Mouse (Mus musculus): ENCODE measurements around the gene Polh. TPM values are rescaled to one million over a fixed set of nuclear protein-coding genes. Genes with fewer than 3 reads are reported as not detected.

The Polh gene
- polyA plus RNA-seq, 1 experiment from 2014 or later: 10.9 TPM

GRCm38 (mm10) chr17:46123953-46124700 lies 78.3 kb downstream of the Polh start:
- 93% methylated on average over 12 of the region's 12 CpGs for WGBS
- Histone ChIP-seq H3K36me3 (ENCODE audit: poor library complexity, severe bottlenecking) (peaks cover 91% of the 10 kb centered on the region), H3K27me3 (no peaks in the 10 kb centered on the region), H3K9ac (no peak overlapping the region), H3K9me3 (replicated peaks) (no peaks in the 10 kb centered on the region), H3K27ac (no peak overlapping the region), H3K4me1 (no peaks in the 10 kb centered on the region), H3K4me3 (no peak overlapping the region), H3K4me2 (no peak overlapping the region)
- no peak for ATAC-seq

GRCm38 (mm10) chr17:46123285-46123684 lies 79.2 kb downstream of the Polh start:
- Histone ChIP-seq H3K36me3 (ENCODE audit: poor library complexity, severe bottlenecking) (peaks cover 91% of the 10 kb centered on the region), H3K9me3 (replicated peaks) (no peaks in the 10 kb centered on the region), H3K4me1 (no peaks in the 10 kb centered on the region), H3K27me3 (no peaks in the 10 kb centered on the region), H3K4me3 (no peak overlapping the region), H3K27ac (no peak overlapping the region), H3K4me2 (no peak overlapping the region), H3K9ac (no peak overlapping the region)
- ATAC-seq: no peak
- 94% methylated on average over 4 of the region's 4 CpGs for WGBS

GRCm38 (mm10) chr17:46122791-46123190 lies 79.7 kb downstream of the Polh start:
- Histone ChIP-seq H3K4me2 (no peak overlapping the region), H3K9me3 (replicated peaks) (no peaks in the 10 kb centered on the region), H3K27ac (no peak overlapping the region), H3K4me3 (no peak overlapping the region), H3K9ac (no peak overlapping the region), H3K4me1 (no peaks in the 10 kb centered on the region), H3K27me3 (no peaks in the 10 kb centered on the region), H3K36me3 (ENCODE audit: poor library complexity, severe bottlenecking) (peaks cover 91% of the 10 kb centered on the region)
- no peak for ATAC-seq
- 98% methylated on average over 4 of the region's 4 CpGs for WGBS

MicroRNAs encoded within 50 kb of the gene (microRNA counts, 519-probe panel; counts per million panel counts)
- microRNA mmu-miR-693-3p (177 counts per million, percentile 53 among the panel's probes with 10 or more counts), microRNA mmu-miR-693-5p (177 counts per million, percentile 53 among the panel's probes with 10 or more counts)

Small RNA genes lying within 50 kb of the gene (microRNA-seq; reads per million reads assigned to microRNA genes)
- gene Mir693: not detected

Other genes starting within 250 kb of the Polh start
- 2.7 and 3.7 TPM in 2 replicates for gene Vegfa, start 170.3 kb downstream of the Polh start, polyA plus RNA-seq (2015; fragmentation: Nextera tagmentation; extraction: Ambion mirVana)
- 136 and 137 TPM in 2 replicates for gene Mrps18a, start 91.7 kb downstream of the Polh start, polyA plus RNA-seq (2015; fragmentation: Nextera tagmentation; extraction: Ambion mirVana)
- gene Rsph9, start 58.4 kb downstream of the Polh start, polyA plus RNA-seq (2015; fragmentation: Nextera tagmentation; extraction: Ambion mirVana): 22.1 and 26.1 TPM in 2 replicates
- 30.9 and 31.9 TPM in 2 replicates for gene Mad2l1bp, start 49.1 kb downstream of the Polh start, polyA plus RNA-seq (2015; fragmentation: Nextera tagmentation; extraction: Ambion mirVana)
- gene Gtpbp2, start 41.6 kb downstream of the Polh start, polyA plus RNA-seq (2015; fragmentation: Nextera tagmentation; extraction: Ambion mirVana): 38.3 and 43.1 TPM in 2 replicates
- gene Xpo5, start 137 bp upstream of the Polh start, polyA plus RNA-seq (2015; fragmentation: Nextera tagmentation; extraction: Ambion mirVana): 45.0 and 51.3 TPM in 2 replicates
- gene Polr1c, start 45.4 kb upstream of the Polh start, polyA plus RNA-seq (2015; fragmentation: Nextera tagmentation; extraction: Ambion mirVana): 96.1 and 110 TPM in 2 replicates
- 80.3 and 84.0 TPM in 2 replicates for gene Yipf3, start 45.4 kb upstream of the Polh start, polyA plus RNA-seq (2015; fragmentation: Nextera tagmentation; extraction: Ambion mirVana)
- 4.9 and 5.8 TPM in 2 replicates for gene Lrrc73, start 50.9 kb upstream of the Polh start, polyA plus RNA-seq (2015; fragmentation: Nextera tagmentation; extraction: Ambion mirVana)
- gene Tjap1, start 80.4 kb upstream of the Polh start, polyA plus RNA-seq (2015; fragmentation: Nextera tagmentation; extraction: Ambion mirVana): 36.9 and 38.9 TPM in 2 replicates
- gene Dlk2, start 94.8 kb upstream of the Polh start, polyA plus RNA-seq (2015; fragmentation: Nextera tagmentation; extraction: Ambion mirVana): 2.6 and 2.9 TPM in 2 replicates
- gene Abcc10, start 125.7 kb upstream of the Polh start, polyA plus RNA-seq (2015; fragmentation: Nextera tagmentation; extraction: Ambion mirVana): 6.3 and 6.4 TPM in 2 replicates
- gene Zfp318, start 181.1 kb upstream of the Polh start, polyA plus RNA-seq (2015; fragmentation: Nextera tagmentation; extraction: Ambion mirVana): 7.2 and 11.0 TPM in 2 replicates
- 0.75 and 0.89 TPM in 2 replicates for gene Crip3, start 226.3 kb upstream of the Polh start, polyA plus RNA-seq (2015; fragmentation: Nextera tagmentation; extraction: Ambion mirVana)
- 0.13 TPM in 1 of 2 replicates, not detected in the other for gene Slc22a7, start 235.8 kb upstream of the Polh start, polyA plus RNA-seq (2015; fragmentation: Nextera tagmentation; extraction: Ambion mirVana)

Measured in forebrain, embryonic 13.5 days (tissue).